Mouse (Mus musculus): Measurements from ENCODE around the gene Fam13c. TPM values are rescaled to one million over a fixed set of nuclear protein-coding genes. Genes with fewer than 3 reads are reported as not detected.

Fam13c gene
- polyA plus RNA-seq, 1 experiment from 2014 or later: 26.7 TPM

DNA sequence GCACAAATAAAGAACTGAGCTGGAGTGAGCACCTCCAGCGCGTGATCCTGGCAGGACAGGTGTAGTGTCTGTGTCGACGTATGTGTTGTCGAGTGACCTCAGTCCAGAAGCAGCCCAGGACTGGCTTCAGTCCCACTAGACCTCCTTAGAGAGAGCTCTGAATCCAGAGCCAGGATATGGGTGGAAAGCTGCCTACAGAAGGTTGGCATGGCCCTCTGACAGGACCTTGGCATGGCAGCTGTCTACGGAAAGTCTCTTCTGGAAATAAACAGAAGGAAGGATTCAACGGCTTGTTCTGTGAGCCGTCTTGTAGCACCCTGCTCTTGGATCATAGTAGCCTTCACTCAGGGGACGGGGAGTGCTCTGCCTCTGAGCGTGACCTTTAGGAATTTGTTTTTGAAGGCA, 37.5 kb downstream of the Fam13c start:
- ATAC-seq (replicated peaks): no peak
- H3K9me3 ChIP-seq: 0 out of 2 replicates have a peak, but pooled peaks cover 5% of the 10 kb centered on the region
- peaks cover 45% of the 10 kb centered on the region for H3K36me3 ChIP-seq
- no peak overlapping the region for H3K4me2 ChIP-seq (replicated peaks)
- no peaks in the 10 kb centered on the region for H3K27me3 ChIP-seq
- H3K4me3 ChIP-seq: no peak overlapping the region
- no peak overlapping the region for H3K9ac ChIP-seq (replicated peaks)
- H3K4me1 ChIP-seq: no peaks in the 10 kb centered on the region
- H3K27ac ChIP-seq (replicated peaks): no peak overlapping the region
- 92% methylated on average over 10 of the region's 10 CpGs for WGBS

DNA sequence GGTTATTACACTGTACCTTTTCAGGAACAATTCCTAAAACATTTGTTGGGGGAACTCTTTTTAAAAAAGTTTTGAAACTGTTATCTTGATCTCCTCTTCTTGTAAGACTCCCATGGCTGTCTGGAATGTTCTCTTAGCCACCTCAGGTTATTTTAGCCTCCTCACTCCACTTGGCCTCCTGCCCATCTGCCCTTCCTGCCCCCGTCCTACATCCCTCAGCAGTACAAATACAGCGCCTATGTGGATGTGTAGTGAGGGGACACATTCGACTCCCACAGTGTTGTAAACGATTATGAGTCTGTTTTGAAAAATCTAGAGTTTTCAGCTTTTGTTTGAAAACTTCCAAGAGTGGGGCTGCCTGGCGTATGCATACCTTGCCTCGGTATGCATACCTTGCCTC, 43.5 kb downstream of the Fam13c start:
- Histone ChIP-seq H3K27ac (replicated peaks) (no peak overlapping the region; the same call in 1 of the 2 replicates), H3K4me3 (no peak overlapping the region), H3K9ac (replicated peaks) (no peak overlapping the region), H3K4me1 (peaks cover 15% of the 10 kb centered on the region), H3K27me3 (no peaks in the 10 kb centered on the region), H3K9me3 (no peaks in the 10 kb centered on the region), H3K4me2 (replicated peaks) (no peak overlapping the region), H3K36me3 (peaks cover 3% of the 10 kb centered on the region; the same call in 1 of the 2 replicates)
- no peak for ATAC-seq (replicated peaks)
- 70% methylated on average over 6 of the region's 6 CpGs for WGBS

DNA sequence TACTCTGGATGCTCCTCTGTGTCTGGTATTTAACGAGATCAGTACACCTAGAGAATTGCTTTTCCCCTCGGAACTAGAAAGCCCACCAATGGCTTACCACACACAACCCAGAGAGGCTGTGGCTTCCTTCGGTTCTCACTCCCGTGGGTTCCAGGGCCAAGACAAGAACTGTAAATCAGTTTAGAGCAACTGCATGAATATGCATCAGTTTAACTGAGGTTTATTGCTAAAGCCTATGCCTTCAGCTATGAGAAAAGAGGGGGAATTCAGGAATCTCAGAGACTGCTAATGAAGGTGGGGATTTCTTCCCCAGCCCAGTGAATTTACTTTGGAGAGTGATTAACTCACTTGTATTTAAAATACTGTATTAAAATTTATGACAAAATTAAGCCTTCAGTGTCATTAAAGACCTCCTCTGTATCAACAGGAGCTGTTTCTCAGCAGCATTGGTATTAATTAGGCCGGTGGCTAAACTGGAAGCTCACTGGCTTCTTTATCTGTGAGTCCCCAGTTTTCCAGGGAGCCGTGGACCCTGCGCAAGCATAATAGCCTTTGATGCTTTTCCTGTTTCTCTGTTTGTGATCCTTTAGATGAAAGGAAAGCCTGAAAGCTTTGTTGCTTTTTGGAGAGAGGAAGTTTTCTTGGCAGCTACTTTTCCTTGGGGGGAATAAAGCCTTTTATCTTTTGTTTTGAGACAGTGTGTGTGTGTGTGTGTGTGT, 44.4 kb downstream of the Fam13c start:
- peak; percentile 87 for ATAC-seq (replicated peaks)
- H3K4me1 ChIP-seq: peaks cover 15% of the 10 kb centered on the region
- no peaks in the 10 kb centered on the region for H3K36me3 ChIP-seq
- peak overlapping the region; percentile 37 for H3K4me2 ChIP-seq (replicated peaks)
- H3K4me3 ChIP-seq: no peak overlapping the region
- H3K27ac ChIP-seq (replicated peaks): peak overlapping the region; percentile 68
- no peaks in the 10 kb centered on the region for H3K9me3 ChIP-seq
- H3K9ac ChIP-seq (replicated peaks): peak overlapping the region; percentile 35
- no peaks in the 10 kb centered on the region for H3K27me3 ChIP-seq
- WGBS: 5% methylated on average over 7 of the region's 7 CpGs

DNA sequence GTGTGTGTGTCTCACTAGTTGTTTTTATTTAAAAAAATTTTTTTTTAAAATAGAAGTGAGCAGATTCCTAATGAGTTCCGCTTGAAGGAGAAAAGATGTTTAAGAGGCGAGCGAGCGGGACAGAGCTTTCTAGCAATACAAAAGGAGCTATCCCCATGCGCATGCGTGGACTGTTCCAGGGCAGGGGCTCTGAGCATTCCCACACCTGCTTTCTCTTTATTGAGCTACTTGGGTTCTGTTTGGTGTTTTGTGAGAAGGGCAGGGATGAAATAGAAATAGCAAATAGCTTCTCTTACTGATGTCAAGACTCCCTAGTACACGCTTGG, 45.0 kb downstream of the Fam13c start:
- Histone ChIP-seq H3K27ac (replicated peaks) (peak overlapping the region; percentile 68), H3K9ac (replicated peaks) (no peak overlapping the region), H3K27me3 (no peaks in the 10 kb centered on the region), H3K4me1 (peaks cover 15% of the 10 kb centered on the region), H3K9me3 (no peaks in the 10 kb centered on the region), H3K4me3 (no peak overlapping the region), H3K36me3 (no peaks in the 10 kb centered on the region), H3K4me2 (replicated peaks) (peak overlapping the region; percentile 37)
- WGBS: 2% methylated on average over 7 of the region's 7 CpGs
- ATAC-seq (replicated peaks): peak; percentile 80

DNA sequence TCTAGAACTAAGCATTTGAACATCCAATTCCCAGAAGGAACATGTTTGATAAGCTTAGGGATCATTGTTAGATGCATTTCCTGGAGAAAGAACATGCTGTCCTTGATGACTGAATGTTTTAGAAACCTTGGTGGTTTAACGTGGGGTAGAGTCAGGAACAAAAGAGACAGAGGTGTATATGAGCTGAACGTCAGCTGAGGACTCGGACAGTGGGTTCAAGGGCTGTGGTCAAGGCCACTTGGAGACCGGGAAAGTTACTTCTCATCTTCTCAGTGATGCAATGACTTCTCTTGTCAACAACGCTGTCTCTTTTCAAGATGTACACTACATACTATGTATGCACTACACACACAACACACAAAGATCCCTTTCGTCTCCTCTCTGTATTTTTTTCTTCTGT, 46.4 kb downstream of the Fam13c start:
- ATAC-seq (replicated peaks): no peak
- Histone ChIP-seq H3K36me3 (no peaks in the 10 kb centered on the region), H3K4me3 (no peak overlapping the region), H3K9me3 (no peaks in the 10 kb centered on the region), H3K4me2 (replicated peaks) (no peak overlapping the region), H3K27ac (replicated peaks) (no peak overlapping the region), H3K27me3 (no peaks in the 10 kb centered on the region), H3K9ac (replicated peaks) (no peak overlapping the region), H3K4me1 (peaks cover 15% of the 10 kb centered on the region)
- 93% methylated on average over 6 of the region's 6 CpGs for WGBS

DNA sequence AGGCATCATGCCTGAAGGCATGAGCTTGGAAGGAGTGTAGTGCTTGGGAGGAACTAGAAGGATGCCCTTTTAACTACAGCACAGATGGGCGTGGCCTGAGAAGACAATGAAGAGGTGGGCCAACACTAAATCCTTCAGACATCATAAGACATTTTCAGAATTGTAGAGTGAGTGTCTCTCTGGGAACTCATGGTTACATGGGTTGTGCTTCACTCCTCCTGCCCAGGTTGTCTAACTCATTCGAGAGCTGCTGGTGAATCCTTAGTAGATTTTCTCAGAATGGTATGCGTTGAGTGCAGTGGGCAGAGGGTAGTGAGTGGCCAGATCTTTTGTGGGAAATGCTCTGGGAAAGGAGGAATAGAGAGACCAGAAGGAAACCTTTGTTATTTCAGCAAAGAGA, 53.6 kb downstream of the Fam13c start:
- WGBS: 95% methylated on average over 3 of the region's 3 CpGs
- Histone ChIP-seq H3K4me3 (no peak overlapping the region), H3K9ac (replicated peaks) (no peak overlapping the region), H3K9me3 (no peaks in the 10 kb centered on the region), H3K4me1 (no peaks in the 10 kb centered on the region), H3K4me2 (replicated peaks) (no peak overlapping the region), H3K36me3 (no peaks in the 10 kb centered on the region), H3K27me3 (no peaks in the 10 kb centered on the region), H3K27ac (replicated peaks) (0 out of 2 replicates have a peak overlapping the region, but pooled peaks have one; percentile 15)
- ATAC-seq (replicated peaks): no peak

DNA sequence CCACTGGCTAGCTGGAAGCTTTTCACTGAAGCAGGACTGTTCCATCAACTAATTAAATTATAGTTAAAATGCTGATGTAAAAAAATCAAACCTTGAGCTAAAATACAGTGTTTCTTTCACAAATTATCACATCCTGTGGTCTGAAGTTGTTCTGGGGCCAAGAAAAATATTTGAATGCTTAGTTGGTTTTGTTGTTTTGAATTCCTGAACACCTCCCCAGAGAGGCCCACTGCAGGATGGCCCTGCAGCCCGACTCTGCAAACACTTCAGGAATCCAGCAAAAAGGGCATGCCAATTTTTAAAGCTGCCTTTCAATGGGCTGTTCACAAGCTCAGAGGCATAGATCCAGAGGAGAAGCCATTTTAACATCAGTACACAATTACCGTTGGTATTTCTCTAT, 54.2 kb downstream of the Fam13c start:
- 63% methylated on average over 2 of the region's 2 CpGs for WGBS
- H3K27me3 ChIP-seq: no peaks in the 10 kb centered on the region
- no peak overlapping the region for H3K4me2 ChIP-seq (replicated peaks)
- H3K27ac ChIP-seq (replicated peaks): 0 out of 2 replicates have a peak overlapping the region, but pooled peaks have one; percentile 15
- no peaks in the 10 kb centered on the region for H3K9me3 ChIP-seq
- no peak overlapping the region for H3K9ac ChIP-seq (replicated peaks)
- ATAC-seq (replicated peaks): no peak
- no peaks in the 10 kb centered on the region for H3K36me3 ChIP-seq
- peaks cover 5% of the 10 kb centered on the region; the same call in 1 of the 2 replicates for H3K4me1 ChIP-seq
- no peak overlapping the region for H3K4me3 ChIP-seq

DNA sequence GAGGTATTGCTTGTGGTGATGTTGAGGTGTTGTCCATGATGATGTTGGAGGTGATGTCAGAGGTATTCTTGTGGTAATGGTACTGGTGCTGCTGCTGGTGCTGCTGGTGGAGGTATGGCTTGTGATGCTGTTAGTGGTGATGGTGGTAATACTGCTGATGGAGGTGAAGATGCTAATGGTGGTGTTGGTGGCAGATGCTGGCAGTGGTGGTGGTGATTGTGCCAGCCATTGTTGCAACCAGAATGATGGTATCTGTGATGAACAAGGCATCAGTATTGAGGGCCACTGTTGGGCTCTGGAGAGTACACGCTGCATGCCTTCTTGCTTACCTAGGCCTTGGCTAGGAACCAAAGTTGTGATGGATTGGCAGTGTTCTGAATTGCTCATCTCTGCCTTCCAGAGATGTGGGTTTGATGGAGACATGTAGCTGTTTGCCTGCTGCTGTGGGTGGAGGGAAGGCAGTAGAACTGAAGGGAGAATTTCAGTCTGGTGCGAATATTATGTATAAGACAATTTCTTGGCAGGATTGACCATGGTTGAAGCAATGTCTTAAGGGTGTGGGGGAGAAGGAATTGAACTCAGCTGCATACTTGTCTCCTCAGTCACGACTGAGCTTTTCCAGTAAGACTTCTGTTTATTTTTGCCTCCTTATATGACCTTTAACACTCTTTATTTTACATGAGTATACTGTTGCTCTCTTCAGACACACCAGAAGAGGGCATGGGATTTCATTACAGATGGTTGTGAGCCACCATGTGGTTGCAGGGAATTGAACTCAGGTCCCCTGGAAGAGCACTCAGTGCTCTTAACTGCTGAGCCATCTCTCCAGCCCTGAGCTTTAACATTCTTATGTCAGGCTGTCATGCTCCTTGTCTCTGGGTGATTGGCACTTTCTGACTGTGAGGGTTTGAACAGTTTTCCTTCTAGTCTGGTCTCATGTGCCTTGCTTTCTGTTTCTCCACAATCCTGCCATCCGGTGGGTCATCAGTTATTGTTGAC, 55.1 kb downstream of the Fam13c start:
- Histone ChIP-seq H3K4me2 (replicated peaks) (no peak overlapping the region), H3K9ac (replicated peaks) (no peak overlapping the region), H3K4me1 (peaks cover 7% of the 10 kb centered on the region; the same call in 1 of the 2 replicates), H3K27me3 (no peaks in the 10 kb centered on the region), H3K36me3 (no peaks in the 10 kb centered on the region), H3K4me3 (no peak overlapping the region), H3K9me3 (no peaks in the 10 kb centered on the region), H3K27ac (replicated peaks) (no peak overlapping the region)
- no peak for ATAC-seq (replicated peaks)
- WGBS: 92% methylated on average over 4 of the region's 4 CpGs

DNA sequence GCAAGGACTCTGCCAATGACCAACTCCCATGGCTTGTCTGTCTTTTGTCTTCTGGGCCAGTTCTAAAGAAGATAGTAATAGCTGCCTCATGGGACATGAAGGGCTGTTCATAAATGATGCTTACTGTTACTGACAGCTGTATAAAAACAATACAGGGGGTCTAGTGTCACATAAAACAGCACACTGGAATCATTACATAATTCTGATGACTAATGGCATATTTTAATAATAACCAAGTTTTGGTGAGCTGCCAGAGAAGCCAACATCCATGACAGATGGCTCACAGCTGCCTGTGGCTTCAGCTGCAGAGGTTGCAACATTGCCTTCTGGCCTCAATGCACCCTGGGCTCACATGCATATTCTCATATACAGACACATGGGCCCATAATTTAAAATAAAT, 56.7 kb downstream of the Fam13c start:
- ATAC-seq (replicated peaks): no peak
- H3K36me3 ChIP-seq: peaks cover 2% of the 10 kb centered on the region; the same call in 1 of the 2 replicates
- H3K27ac ChIP-seq (replicated peaks): no peak overlapping the region
- H3K9ac ChIP-seq (replicated peaks): no peak overlapping the region
- H3K4me1 ChIP-seq: peaks cover 7% of the 10 kb centered on the region; the same call in 1 of the 2 replicates
- H3K27me3 ChIP-seq: no peaks in the 10 kb centered on the region
- no peaks in the 10 kb centered on the region for H3K9me3 ChIP-seq
- no peak overlapping the region for H3K4me3 ChIP-seq
- no peak overlapping the region for H3K4me2 ChIP-seq (replicated peaks)

DNA sequence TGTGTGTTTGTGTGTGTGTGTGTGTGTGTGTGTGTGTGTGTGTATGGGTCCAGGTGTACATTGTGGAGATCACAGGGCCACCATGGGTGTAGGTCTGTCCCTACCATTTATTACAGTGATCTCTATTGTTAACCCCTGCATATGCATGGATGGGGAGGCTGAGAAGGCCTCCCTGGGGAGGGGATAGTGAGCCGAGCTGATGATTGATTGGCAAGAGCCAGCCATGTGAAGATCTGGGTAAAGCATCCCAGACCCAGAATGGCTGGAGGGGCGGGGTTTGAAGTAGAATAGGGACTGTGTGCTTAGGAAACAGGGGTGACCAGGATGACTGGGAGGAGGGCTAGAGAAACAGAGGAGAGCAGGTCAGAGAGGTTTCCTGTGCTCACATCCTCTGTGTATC, 58.0 kb downstream of the Fam13c start:
- Histone ChIP-seq H3K4me2 (replicated peaks) (no peak overlapping the region), H3K9ac (replicated peaks) (no peak overlapping the region), H3K9me3 (no peaks in the 10 kb centered on the region), H3K36me3 (peaks cover 2% of the 10 kb centered on the region; the same call in 1 of the 2 replicates), H3K4me3 (no peak overlapping the region), H3K4me1 (peaks cover 7% of the 10 kb centered on the region; the same call in 1 of the 2 replicates), H3K27me3 (no peaks in the 10 kb centered on the region), H3K27ac (replicated peaks) (no peak overlapping the region)
- ATAC-seq (replicated peaks): no peak
- 56% methylated on average over 2 of the region's 2 CpGs for WGBS

DNA sequence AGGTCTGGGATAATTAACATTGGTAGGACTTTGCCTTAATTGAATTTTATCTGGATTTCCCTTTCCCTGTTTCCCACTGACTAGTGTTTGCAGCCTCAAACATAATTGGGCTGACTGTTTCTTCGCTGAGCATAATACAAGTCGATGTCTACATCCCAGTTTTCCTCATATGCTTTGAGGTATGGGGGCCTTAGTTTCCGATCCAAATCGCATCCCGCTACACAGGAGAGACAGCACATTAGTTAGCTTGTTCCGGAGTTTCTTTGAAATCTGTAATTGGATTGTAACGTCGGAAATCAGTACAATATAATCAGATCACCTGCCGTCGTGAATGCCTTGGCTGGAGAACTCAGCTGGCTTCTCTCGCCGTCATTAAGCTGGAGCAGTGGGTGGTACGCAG, 59.0 kb downstream of the Fam13c start:
- Histone ChIP-seq H3K4me3 (no peak overlapping the region), H3K9me3 (no peaks in the 10 kb centered on the region), H3K27me3 (no peaks in the 10 kb centered on the region), H3K9ac (replicated peaks) (no peak overlapping the region), H3K27ac (replicated peaks) (no peak overlapping the region), H3K4me2 (replicated peaks) (no peak overlapping the region), H3K36me3 (peaks cover 2% of the 10 kb centered on the region; the same call in 1 of the 2 replicates), H3K4me1 (peaks cover 7% of the 10 kb centered on the region; the same call in 1 of the 2 replicates)
- 10% methylated on average over 13 of the region's 13 CpGs for WGBS
- no peak for ATAC-seq (replicated peaks)

DNA sequence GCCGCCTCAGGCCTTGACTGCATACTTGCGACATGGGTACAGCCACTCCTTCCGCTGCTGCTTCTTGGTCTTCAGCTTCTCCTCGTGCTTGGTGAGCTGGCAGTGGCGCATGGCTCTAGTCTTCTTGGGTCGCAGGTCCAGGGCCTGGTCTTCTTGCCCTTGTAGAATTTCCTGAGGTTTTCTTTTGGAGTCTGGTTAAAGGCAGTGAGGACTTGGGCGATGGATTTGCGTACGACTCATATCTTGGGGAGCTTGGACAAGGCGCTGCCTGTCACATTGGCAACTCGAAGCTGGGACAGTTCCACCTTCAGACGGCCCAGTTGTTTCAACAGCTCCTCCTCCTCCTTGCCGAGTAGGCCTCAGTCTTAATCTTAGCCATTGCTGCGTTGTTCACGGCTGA, 64.6 kb downstream of the Fam13c start:
- Histone ChIP-seq H3K4me2 (replicated peaks) (no peak overlapping the region), H3K4me1 (peaks cover 15% of the 10 kb centered on the region; the same call in 1 of the 2 replicates), H3K27me3 (no peaks in the 10 kb centered on the region), H3K27ac (replicated peaks) (no peak overlapping the region), H3K36me3 (peaks cover 2% of the 10 kb centered on the region; the same call in 1 of the 2 replicates), H3K9ac (replicated peaks) (no peak overlapping the region), H3K4me3 (no peak overlapping the region), H3K9me3 (no peaks in the 10 kb centered on the region)
- 88% methylated on average over 15 of the region's 15 CpGs for WGBS
- no peak for ATAC-seq (replicated peaks)
